Mouse (Mus musculus): ENCODE data around the gene Tmc5. TPM values are rescaled to one million over a fixed set of nuclear protein-coding genes. Genes with fewer than 3 reads are reported as not detected.

Gene Tmc5
- total and polyA plus RNA-seq, 2 experiments from 2014 or later: 0.22 to 0.66 TPM

- WGBS: 92% methylated on average over 9 of the region's 9 CpGs
- no peak for TF ChIP-seq CTCF (IDR thresholded peaks at IDR 0.05)
- DNase-seq (ENCODE audit: low spot score) (no peak), ATAC-seq (ENCODE audit: low FRiP score) (no peak)
- Histone ChIP-seq H3K27ac (ENCODE audit: low read depth, low read length) (no peak overlapping the region), H3K36me3 (ENCODE audit: insufficient read depth, low read length) (peaks cover 57% of the 10 kb centered on the region), H3K4me3 (ENCODE audit: low read depth, low read length) (no peak overlapping the region), H3K9ac (replicated peaks; ENCODE audit: low read length, poor library complexity, severe bottlenecking) (no peak overlapping the region), H3K4me2 (ENCODE audit: low read depth, low read length, poor library complexity, severe bottlenecking) (no peak overlapping the region), H3K4me1 (ENCODE audit: insufficient read depth, low read length) (no peaks in the 10 kb centered on the region), H3K27me3 (ENCODE audit: insufficient read depth, low read length) (no peaks in the 10 kb centered on the region), H3K9me3 (ENCODE audit: low read length) (no peaks in the 10 kb centered on the region)
Observed at GRCm38 (mm10) chr7:118723927-118724326, 126.8 kb downstream of the Tmc5 start.

Other genes with a start within 250 kb of the Tmc5 start
- gene Syt17, start 149.1 kb upstream of the Tmc5 start, total RNA-seq (2014; rRNA removed): 47.4 and 61.3 TPM in 2 replicates
- gene Syt17, start 149.1 kb upstream of the Tmc5 start, polyA plus RNA-seq (2015; fragmentation: Nextera tagmentation; extraction: Ambion mirVana): 31.6 and 34.9 TPM in 2 replicates
- gene Itpripl2, start 105.3 kb upstream of the Tmc5 start, total RNA-seq (2014; rRNA removed): 5.2 and 5.4 TPM in 2 replicates
- gene Itpripl2, start 105.3 kb upstream of the Tmc5 start, polyA plus RNA-seq (2015; fragmentation: Nextera tagmentation; extraction: Ambion mirVana): 0.48 and 0.52 TPM in 2 replicates
- 30.9 and 38.2 TPM in 2 replicates for gene Coq7, start 63.9 kb upstream of the Tmc5 start, total RNA-seq (2014; rRNA removed)
- gene Coq7, start 63.9 kb upstream of the Tmc5 start, polyA plus RNA-seq (2015; fragmentation: Nextera tagmentation; extraction: Ambion mirVana): 128 and 131 TPM in 2 replicates
- 11.5 and 13.5 TPM in 2 replicates for gene Tmc7, start 12.6 kb upstream of the Tmc5 start, total RNA-seq (2014; rRNA removed)
- gene Tmc7, start 12.6 kb upstream of the Tmc5 start, polyA plus RNA-seq (2015; fragmentation: Nextera tagmentation; extraction: Ambion mirVana): 4.8 and 5.4 TPM in 2 replicates
- 298 and 300 TPM in 2 replicates for gene Gde1, start 108.5 kb downstream of the Tmc5 start, total RNA-seq (2014; rRNA removed)
- 272 and 286 TPM in 2 replicates for gene Gde1, start 108.5 kb downstream of the Tmc5 start, polyA plus RNA-seq (2015; fragmentation: Nextera tagmentation; extraction: Ambion mirVana)
- gene Ccp110, start 115.3 kb downstream of the Tmc5 start, total RNA-seq (2014; rRNA removed): 24.2 and 28.6 TPM in 2 replicates
- gene Ccp110, start 115.3 kb downstream of the Tmc5 start, polyA plus RNA-seq (2015; fragmentation: Nextera tagmentation; extraction: Ambion mirVana): 14.7 and 17.4 TPM in 2 replicates
- gene Vps35l, start 142.9 kb downstream of the Tmc5 start, total RNA-seq (2014; rRNA removed): 105 and 114 TPM in 2 replicates
- 89.4 and 93.2 TPM in 2 replicates for gene Vps35l, start 142.9 kb downstream of the Tmc5 start, polyA plus RNA-seq (2015; fragmentation: Nextera tagmentation; extraction: Ambion mirVana)